ENCODE assay signal across 8 mouse cellular contexts in genomic region chr5:138155443-138155976, GRCm38 (mm10). TPM values are rescaled to one million over a fixed set of nuclear protein-coding genes. Genes with fewer than 3 reads are reported as not detected.
A peak's percentile ranks its signal among the peaks of the same experiment; 100 is the strongest.
DNase-seq lines count a peak whose midpoint lies in the region; ATAC-seq and TF ChIP-seq lines count a peak whose summit lies in the region.

TSS of gene Zfp113 (minus strand) at chr5:138155744.

- ATAC-seq in embryonic facial prominence, embryonic 15.5 days (ENCODE audit: insufficient number of reproducible peaks, low FRiP score, low TSS enrichment, low read depth) = peak; percentile 94
- ATAC-seq in limb, embryonic 14.5 days (ENCODE audit: low FRiP score, low read depth) = peak; percentile 95
- ATAC-seq in midbrain, postnatal 0 days (ENCODE audit: low FRiP score) = peak; percentile 96

- no peaks in the 10 kb centered on the region for H3K27me3 ChIP-seq in embryonic facial prominence, embryonic 15.5 days
- no peaks in the 10 kb centered on the region for H3K27me3 ChIP-seq in limb, embryonic 14.5 days (ENCODE audit: control insufficient read depth, insufficient read depth, low read length)
- H3K27me3 ChIP-seq in midbrain, postnatal 0 days (ENCODE audit: insufficient read depth, low read length) = no peaks in the 10 kb centered on the region

- peaks cover 22% of the 10 kb centered on the region for H3K36me3 ChIP-seq in embryonic facial prominence, embryonic 15.5 days
- H3K36me3 ChIP-seq in limb, embryonic 14.5 days (ENCODE audit: control insufficient read depth, insufficient read depth, low read length) = peaks cover 25% of the 10 kb centered on the region
- H3K36me3 ChIP-seq in midbrain, postnatal 0 days (ENCODE audit: insufficient read depth, low read length) = peaks cover 13% of the 10 kb centered on the region

- WGBS in bone marrow, adult 2 months = under 1% methylated on average over 31 of the region's 31 CpGs
- WGBS in embryonic facial prominence, embryonic 15.5 days = 0% methylated on average over 31 of the region's 31 CpGs
- WGBS in limb, embryonic 14.5 days = under 1% methylated on average over 31 of the region's 31 CpGs
- under 1% methylated on average over 31 of the region's 31 CpGs for WGBS in midbrain, postnatal 0 days

- H3K27ac ChIP-seq in bone marrow, adult 2 months (ENCODE audit: control insufficient read depth, insufficient read depth, low read depth, low read length, poor library complexity) = peak within 1 kb of the TSS; percentile 47
- peak within 1 kb of the TSS; percentile 92 for H3K27ac ChIP-seq in embryonic facial prominence, embryonic 15.5 days (replicated peaks)
- peak within 1 kb of the TSS; percentile 88 for H3K27ac ChIP-seq in limb, embryonic 14.5 days (replicated peaks; ENCODE audit: low read depth, low read length)
- H3K27ac ChIP-seq in midbrain, postnatal 0 days (ENCODE audit: low read depth, low read length) = peak within 1 kb of the TSS; percentile 95

- TF ChIP-seq POLR2A in bone marrow, adult 2 months (IDR thresholded peaks at IDR 0.05; ENCODE audit: borderline replicate concordance, control insufficient read depth, low read depth, low read length) = peak; percentile 51; the same call in 1 of the 2 replicates
- TF ChIP-seq POLR2A in limb, embryonic 14.5 days (IDR thresholded peaks at IDR 0.05; ENCODE audit: borderline replicate concordance, extremely low read depth, insufficient read depth, insufficient read length) = peak; percentile 71; the same call in 1 of the 2 replicates

- H3K4me1 ChIP-seq in bone marrow, adult 2 months (ENCODE audit: control insufficient read depth, insufficient read depth, low read length) = no peaks in the 10 kb centered on the region; the same call in 1 of the 2 replicates
- H3K4me1 ChIP-seq in embryonic facial prominence, embryonic 15.5 days = no peaks in the 10 kb centered on the region; the same call in 1 of the 2 replicates
- H3K4me1 ChIP-seq in limb, embryonic 14.5 days (ENCODE audit: control insufficient read depth, insufficient read depth, low read length) = 0 out of 2 replicates have a peak, but pooled peaks cover 8% of the 10 kb centered on the region
- H3K4me1 ChIP-seq in midbrain, postnatal 0 days (ENCODE audit: insufficient read depth, low read length) = no peaks in the 10 kb centered on the region; the same call in 1 of the 2 replicates

- peak; percentile 97 for TF ChIP-seq CTCF in bone marrow, adult 2 months (IDR thresholded peaks at IDR 0.05; ENCODE audit: control insufficient read depth, insufficient read depth, low read length)
- peak; percentile 98 for TF ChIP-seq CTCF in midbrain, postnatal 0 days (IDR thresholded peaks at IDR 0.05)

- no peaks in the 10 kb centered on the region for H3K9me3 ChIP-seq in embryonic facial prominence, embryonic 15.5 days (replicated peaks)
- no peaks in the 10 kb centered on the region for H3K9me3 ChIP-seq in limb, embryonic 14.5 days (ENCODE audit: control insufficient read depth, low read length)
- no peaks in the 10 kb centered on the region for H3K9me3 ChIP-seq in midbrain, postnatal 0 days (ENCODE audit: low read length)

- DNase-seq in A20 (ENCODE audit: low read depth, low spot score) = peak; percentile 93
- peak; percentile 96 for DNase-seq in heart, adult 8-10 months (ENCODE audit: low spot score)
- DNase-seq in kidney, adult 9 months = peak; percentile 98
- DNase-seq in limb, embryonic 14.5 days (ENCODE audit: low spot score) = peak; percentile 97
- DNase-seq in midbrain, postnatal 0 days (ENCODE audit: low spot score) = peak; percentile 98
- peak; percentile 63 to 80 for DNase-seq in spleen, postnatal 14 days (ENCODE audit: low spot score in 2 of 2)

- peak within 1 kb of the TSS; percentile 82 for H3K4me3 ChIP-seq in bone marrow, adult 2 months (replicated peaks; ENCODE audit: control insufficient read depth, low read depth, low read length)
- peak within 1 kb of the TSS; percentile 82 for H3K4me3 ChIP-seq in embryonic facial prominence, embryonic 15.5 days (replicated peaks)
- peak within 1 kb of the TSS; percentile 69 for H3K4me3 ChIP-seq in limb, embryonic 14.5 days (replicated peaks; ENCODE audit: low read length)
- peak within 1 kb of the TSS; percentile 64 for H3K4me3 ChIP-seq in midbrain, postnatal 0 days (ENCODE audit: low read depth, low read length)

- peak within 1 kb of the TSS; percentile 79 for H3K9ac ChIP-seq in embryonic facial prominence, embryonic 15.5 days
- peak within 1 kb of the TSS; percentile 92 for H3K9ac ChIP-seq in limb, embryonic 14.5 days (ENCODE audit: low read depth, low read length, severe bottlenecking)
- H3K9ac ChIP-seq in midbrain, postnatal 0 days (replicated peaks; ENCODE audit: low read length, poor library complexity, severe bottlenecking) = peak within 1 kb of the TSS; percentile 91

- peak within 1 kb of the TSS; percentile 59 for H3K4me2 ChIP-seq in embryonic facial prominence, embryonic 15.5 days (replicated peaks)
- H3K4me2 ChIP-seq in limb, embryonic 14.5 days (replicated peaks; ENCODE audit: low read depth, low read length, severe bottlenecking) = peak within 1 kb of the TSS; percentile 56
- peak within 1 kb of the TSS; percentile 74 for H3K4me2 ChIP-seq in midbrain, postnatal 0 days (ENCODE audit: low read depth, low read length, poor library complexity, severe bottlenecking)

RNA-seq across cellular contexts. Expression of gene Zfp113, which starts in this region (rescaled TPM):
- 2.2 and 2.7 TPM in 2 replicates for polyA plus RNA-seq in bone marrow, adult 2 months (2011; ENCODE audit: insufficient read depth, insufficient read length, low replicate concordance, missing spikeins)
- polyA plus RNA-seq in embryonic facial prominence, embryonic 15.5 days (2015; fragmentation: Nextera tagmentation; extraction: Ambion mirVana) = 17.4 and 19.9 TPM in 2 replicates
- total RNA-seq in heart, adult 8-10 months (2022) = 1 to 10 TPM; 6.2 to 8.5 (median 8.3) TPM
- polyA plus RNA-seq in limb, embryonic 14.5 days (2012; rRNA removed) = 5.1 and 5.2 TPM in 2 replicates
- polyA plus RNA-seq in limb, embryonic 14.5 days (2014; fragmentation: Nextera tagmentation; extraction: Ambion mirVana) = 11.3 and 12.6 TPM in 2 replicates
- total RNA-seq in midbrain, postnatal 0 days (2014; rRNA removed) = 6.4 and 7.2 TPM in 2 replicates
- polyA plus RNA-seq in midbrain, postnatal 0 days (2015; fragmentation: Nextera tagmentation; extraction: Ambion mirVana) = 7.0 and 7.3 TPM in 2 replicates

Comparison
In these comparisons a context has a peak if more than half of its experiments do, and no peak if none do; other contexts are left out.
1. Peak in every context shown above with its lines: DNase-seq, ATAC-seq, H3K4me3 ChIP-seq and H3K27ac ChIP-seq.